Mouse (Mus musculus) MEL-GATA-1-ER (cell line): Measurements from ENCODE around the gene Nfam1.

Experiments
- DNase-seq: peaks from one replicate; pipeline ENCODE4 v3.0.0-alpha.2; 2012; ENCODE audit warnings: low read depth; ENCODE audit errors: extremely low read depth

Nfam1 gene

GRCm38 (mm10) chr15:83038812-83039211 lies 5.7 kb upstream of the Nfam1 start:
- DNase-seq = no peak

DNA sequence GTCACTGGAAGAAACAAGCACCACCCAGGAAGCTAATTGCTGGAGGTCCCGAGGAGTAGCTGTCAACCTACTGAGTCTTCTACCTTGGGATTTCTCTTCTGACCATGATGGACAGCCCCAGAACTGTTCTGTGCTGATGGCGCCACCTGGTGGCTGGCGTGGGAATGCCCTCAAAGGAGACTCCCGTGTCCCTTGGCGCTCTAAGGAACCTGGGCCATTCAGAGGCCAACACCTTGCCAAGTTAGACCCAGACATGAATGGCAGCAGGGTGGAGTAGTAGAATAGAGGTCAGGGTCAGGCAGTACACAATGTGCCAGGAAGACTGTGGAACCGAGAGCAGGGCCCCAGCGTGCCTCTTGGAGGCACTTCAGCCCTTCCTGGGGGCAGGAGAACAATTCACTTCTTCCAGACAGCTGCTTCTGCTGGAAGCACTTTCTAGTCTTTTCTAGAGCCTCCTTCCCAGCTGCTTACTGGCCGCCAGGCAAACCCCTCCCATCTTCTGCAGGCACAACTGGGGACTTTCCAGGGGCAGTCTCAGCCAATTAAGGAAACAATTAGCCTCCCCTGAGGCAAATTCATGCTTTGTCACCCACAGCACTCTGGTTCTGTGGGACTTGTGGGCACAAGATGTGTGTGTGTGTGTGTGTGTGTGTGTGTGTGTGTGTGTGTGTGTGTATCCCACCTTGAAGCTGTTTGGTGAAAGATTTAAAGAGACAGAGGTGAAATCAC lies 4.8 kb upstream of the Nfam1 start:
- DNase-seq = no peak

- DNase-seq = peak; percentile 91
Measured at GRCm38 (mm10) chr15:83036900-83037519, 3.9 kb upstream of the Nfam1 start.

DNA sequence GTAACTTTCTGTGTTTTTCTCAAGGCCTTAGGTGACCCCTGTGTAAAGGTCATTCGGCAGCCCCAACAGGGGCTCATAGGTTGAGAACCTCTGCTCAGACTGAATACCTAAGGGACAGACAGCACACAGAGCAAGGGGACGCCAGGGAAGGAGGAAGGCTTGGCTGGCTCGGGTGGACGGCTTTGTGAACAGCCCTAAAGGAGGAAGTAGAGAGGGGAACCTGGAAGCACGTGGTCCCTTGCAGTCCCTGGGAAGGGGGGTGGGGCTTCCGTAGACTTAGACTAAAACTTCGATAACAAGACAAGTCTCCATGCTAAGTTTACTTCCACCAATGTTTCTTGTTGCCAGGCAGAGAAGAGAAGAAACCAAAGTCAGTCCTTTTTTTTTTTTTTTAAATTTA lies 3.0 kb upstream of the Nfam1 start:
- peak; percentile 97 for DNase-seq

GRCm38 (mm10) chr15:83034275-83034977 lies 1.3 kb upstream of the Nfam1 start:
- no peak for DNase-seq

DNA sequence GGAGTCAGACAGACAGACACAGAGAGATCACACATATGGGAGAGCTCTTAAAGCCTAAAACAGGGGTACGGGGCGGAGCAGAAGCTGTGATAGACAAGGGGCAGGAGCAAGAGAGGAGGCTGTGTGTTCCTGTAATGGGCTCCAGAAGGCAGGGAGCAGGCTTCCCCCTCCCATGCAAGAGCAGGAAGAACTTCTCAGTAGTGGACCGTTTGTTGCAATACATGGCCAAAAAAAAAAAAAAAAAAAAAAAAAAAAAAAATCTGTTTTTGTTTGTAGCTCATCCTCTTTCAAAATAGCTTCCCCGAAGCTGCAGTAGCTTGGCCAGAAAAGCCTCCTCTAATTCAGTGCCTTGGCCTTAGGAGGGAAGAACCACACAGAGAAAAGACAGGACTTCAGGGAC lies 2.2 kb downstream of the Nfam1 start:
- peak; percentile 14 for DNase-seq

- DNase-seq = no peak
Measured at GRCm38 (mm10) chr15:83029725-83030718, 3.1 kb downstream of the Nfam1 start.

DNA sequence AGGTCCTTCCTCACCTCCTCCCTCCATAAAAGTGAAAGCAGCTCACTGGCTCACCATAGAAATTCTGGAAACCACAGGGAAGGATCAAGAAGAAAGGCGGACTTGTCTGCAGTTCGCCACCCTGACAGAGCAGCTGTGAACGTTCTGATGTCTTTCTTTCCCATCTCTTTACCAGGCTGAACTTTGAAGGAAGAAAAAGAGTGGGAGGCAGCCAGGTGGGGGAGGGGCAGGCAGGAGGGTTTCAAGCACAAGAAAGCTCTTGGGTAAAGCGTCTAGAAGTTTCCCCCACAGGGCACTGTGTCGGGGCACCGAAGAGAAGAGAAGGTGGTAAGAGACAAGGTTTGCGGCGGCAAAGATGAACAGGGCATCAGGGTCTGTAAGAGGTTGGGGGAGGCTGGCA lies 7.0 kb downstream of the Nfam1 start:
- no peak for DNase-seq

- no peak for DNase-seq
Measured at GRCm38 (mm10) chr15:83025041-83025760, 7.9 kb downstream of the Nfam1 start.

DNA sequence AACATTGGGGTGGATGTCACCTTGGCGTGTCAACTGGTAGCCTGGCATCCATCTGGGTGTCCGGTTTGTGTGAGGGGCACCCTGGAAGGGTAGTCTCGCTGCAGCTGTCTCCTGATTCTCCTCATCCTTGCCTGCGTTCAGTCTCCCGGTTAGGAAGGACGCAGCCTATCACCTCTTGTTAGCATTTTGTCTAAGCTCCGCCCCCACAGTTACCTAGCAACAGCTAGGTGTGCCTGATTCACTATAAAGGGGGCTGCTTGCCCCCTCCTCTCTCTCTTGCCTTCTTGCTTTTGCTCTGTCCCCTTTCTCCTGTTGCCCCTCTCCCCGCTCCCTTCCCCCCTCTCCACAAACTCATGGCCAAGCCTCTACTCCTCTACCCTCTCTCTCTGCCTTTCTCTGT lies 10.2 kb downstream of the Nfam1 start:
- no peak for DNase-seq

- no peak for DNase-seq
Measured at GRCm38 (mm10) chr15:83010990-83011664, 22.0 kb downstream of the Nfam1 start.

- DNase-seq = no peak
Measured at GRCm38 (mm10) chr15:83010423-83010822, 22.7 kb downstream of the Nfam1 start.

GRCm38 (mm10) chr15:83009532-83009931 lies 23.6 kb downstream of the Nfam1 start:
- DNase-seq = peak; percentile 54

DNA sequence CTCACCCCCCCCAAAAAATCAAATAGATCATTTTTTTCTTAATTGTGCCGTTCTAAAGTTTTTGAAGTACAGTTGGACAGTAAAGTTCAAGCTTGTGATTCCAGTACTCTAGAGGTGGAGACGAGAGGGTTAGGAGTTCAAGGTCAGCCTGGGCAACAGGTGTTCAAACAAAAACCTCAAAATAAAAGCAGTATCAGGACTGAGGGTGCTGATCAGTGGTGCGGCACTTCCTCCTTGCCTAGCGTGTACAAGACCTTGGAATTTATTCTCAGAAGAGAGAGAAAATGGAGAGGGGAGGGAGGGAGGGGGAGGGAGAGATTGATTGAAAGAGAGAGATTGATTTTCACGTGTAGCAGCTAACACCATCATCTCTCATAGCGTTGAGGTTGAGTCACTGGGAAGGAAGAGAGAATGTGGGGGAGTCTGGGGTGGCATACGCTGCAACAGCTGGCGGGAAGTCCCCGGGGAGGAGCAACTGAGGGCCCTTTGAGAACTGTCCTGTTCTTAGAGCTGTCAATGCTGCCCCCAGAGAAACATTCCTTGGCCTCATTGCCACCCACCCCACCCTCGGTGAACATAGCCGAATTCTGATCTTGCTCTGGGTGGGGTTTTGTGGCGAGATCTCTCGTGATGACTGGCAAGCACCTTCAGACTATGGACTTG lies 24.2 kb downstream of the Nfam1 start:
- DNase-seq = no peak

- no peak for DNase-seq
Measured at GRCm38 (mm10) chr15:83007346-83007920, 25.7 kb downstream of the Nfam1 start.

- DNase-seq = no peak
Measured at GRCm38 (mm10) chr15:83002665-83003548, 30.2 kb downstream of the Nfam1 start.

GRCm38 (mm10) chr15:82998811-82999221 lies 34.3 kb downstream of the Nfam1 start:
- no peak for DNase-seq

DNA sequence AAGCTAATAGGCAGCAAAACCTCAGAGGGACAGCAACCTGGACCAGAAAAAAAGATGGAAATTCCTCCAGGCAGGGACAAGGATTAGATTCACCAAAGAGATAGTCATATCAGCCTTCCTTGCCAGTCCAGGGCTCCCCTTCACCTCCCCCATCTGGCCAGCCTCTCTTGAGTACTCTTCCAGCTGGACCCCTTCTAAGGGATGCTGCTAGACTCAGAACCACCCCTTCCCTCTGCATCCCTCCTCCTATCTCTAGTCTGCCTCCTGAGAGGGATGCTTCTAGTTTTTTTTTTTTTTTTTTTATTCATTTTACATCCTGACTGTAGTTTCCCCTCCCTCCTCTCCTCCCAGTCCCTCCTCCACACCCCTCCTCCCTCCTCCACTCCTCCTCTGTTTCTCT lies 36.7 kb downstream of the Nfam1 start:
- no peak for DNase-seq
